Mouse (Mus musculus) olfactory bulb, adult 2 months (tissue): ENCODE results near the gene Rnf141. TPM values are rescaled to one million over a fixed set of nuclear protein-coding genes. Genes with fewer than 3 reads are reported as not detected.
A peak's percentile ranks its signal among the peaks of the same experiment; 100 is the strongest.

ENCODE experiments used
- H3K27ac ChIP-seq: fragments of 200-500 bp; 2 replicates; pipeline ENCODE4 v1.5.1; 2012; ENCODE audit warnings: low read depth, low read length; ENCODE audit not compliant: insufficient read depth
- H3K4me1 ChIP-seq: fragments of 200-500 bp; 2 replicates; pipeline ENCODE4 v1.6.1; 2012; ENCODE audit warnings: low read length; ENCODE audit not compliant: control insufficient read depth, insufficient read depth
- H3K4me3 ChIP-seq: fragments of 200-500 bp; 2 replicates; pipeline ENCODE4 v1.5.1; 2012; ENCODE audit warnings: mild to moderate bottlenecking, low read depth, low read length, moderate library complexity; ENCODE audit not compliant: insufficient read depth
- CTCF ChIP-seq: fragments of 200-500 bp; IDR thresholded peaks from 2 replicates; pipeline ENCODE4 v1.5.1; 2012; ENCODE audit warnings: low read depth, mild to moderate bottlenecking, low read length, moderate library complexity; ENCODE audit not compliant: insufficient read depth
- POLR2A ChIP-seq: fragments of 200-500 bp; IDR thresholded peaks from 2 replicates; pipeline ENCODE4 v1.6.1; 2012; ENCODE audit warnings: mild to moderate bottlenecking, low read depth, low read length, moderate library complexity; ENCODE audit not compliant: insufficient read depth
- WGBS: fragments of 180-500 bp; shearing (Covaris S2); methylation state at CpG from one replicate; pipeline ENCODE4 v1.1.7; 2018; 5-methylcytosine and 5-hydroxymethylcytosine counted together
- polyA plus RNA-seq: library from polyadenylated mRNA; stranded (reverse); fragments of >200 nt; gene quantifications from 2 replicates; pipeline ENCODE4 v1.2.4, GENCODE M21; 2012; ENCODE audit warnings: low replicate concordance; ENCODE audit not compliant: missing spikeins, insufficient read depth, insufficient read length

Gene Rnf141
- polyA plus RNA-seq, 1 experiment: not detected

DNA sequence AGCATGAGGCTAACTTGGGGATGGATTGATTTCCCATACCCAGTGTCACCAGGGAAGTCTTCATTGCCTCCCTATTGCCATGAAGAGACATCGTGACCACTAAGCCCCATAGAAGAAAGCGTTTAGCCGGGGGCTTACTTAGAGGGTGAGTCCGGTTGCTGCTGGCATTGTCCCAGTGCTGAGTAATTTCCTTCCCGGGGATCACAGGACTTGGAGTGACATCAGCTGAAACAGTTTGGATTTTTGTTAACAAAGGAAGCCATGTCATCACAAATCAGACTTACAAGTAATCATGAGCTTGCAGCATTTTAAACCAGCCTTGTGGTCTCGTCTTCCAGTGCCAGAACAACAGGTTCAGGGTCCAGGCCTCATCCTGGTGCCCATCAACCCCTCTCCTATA is 56.9 kb downstream of the Rnf141 start:
- 63% methylated on average over 6 of the region's 6 CpGs for WGBS
- TF ChIP-seq POLR2A (no peak), CTCF (no peak)
- no peak overlapping the region for H3K27ac ChIP-seq
- no peak overlapping the region for H3K4me3 ChIP-seq
- peaks cover 16% of the 10 kb centered on the region for H3K4me1 ChIP-seq

DNA sequence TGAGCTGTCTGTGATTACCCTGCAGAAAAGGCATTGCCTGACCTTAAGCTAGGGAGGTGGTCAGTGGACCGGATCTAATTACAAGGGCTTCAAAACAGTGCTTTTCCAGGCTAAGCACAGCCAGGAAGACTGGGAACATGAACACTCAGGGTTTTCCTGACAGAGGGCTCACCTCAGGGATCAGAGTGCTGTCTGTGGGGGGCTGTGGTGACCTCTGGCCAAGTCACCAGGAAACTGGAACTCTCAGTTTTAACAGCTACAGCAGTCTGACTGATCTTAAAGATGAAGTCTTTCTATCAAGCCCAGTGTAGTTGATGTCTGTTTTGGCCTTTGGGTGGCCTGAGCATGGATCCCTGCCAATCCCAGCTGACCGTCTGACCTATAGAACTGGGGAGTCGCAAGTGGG is 58.5 kb downstream of the Rnf141 start:
- Histone ChIP-seq H3K4me1 (peaks cover 27% of the 10 kb centered on the region), H3K27ac (no peak overlapping the region), H3K4me3 (no peak overlapping the region)
- 70% methylated on average over 3 of the region's 3 CpGs for WGBS
- TF ChIP-seq CTCF (no peak), POLR2A (no peak)

DNA sequence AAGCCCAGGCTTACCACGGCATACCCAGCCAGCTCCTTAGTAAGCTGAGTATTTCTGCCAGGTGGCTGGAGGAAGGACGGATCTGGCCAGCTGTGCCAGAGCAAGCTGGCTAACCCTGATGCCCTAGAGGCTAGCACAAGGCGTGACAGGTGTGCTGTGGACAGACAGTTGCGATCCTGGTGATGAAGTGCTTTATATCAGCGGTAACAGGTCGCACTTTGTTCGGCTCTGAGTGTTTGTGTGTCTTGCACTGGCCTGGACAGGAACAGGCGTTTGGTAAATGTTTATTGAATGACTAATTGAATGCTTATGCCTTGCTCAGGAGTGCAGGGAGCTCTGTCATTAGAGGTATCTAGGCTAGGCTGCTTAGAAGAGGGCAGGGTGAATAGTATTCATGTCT is 59.3 kb downstream of the Rnf141 start:
- no peak overlapping the region for H3K4me3 ChIP-seq
- no peak for TF ChIP-seq CTCF
- TF ChIP-seq POLR2A: no peak
- H3K4me1 ChIP-seq: peaks cover 32% of the 10 kb centered on the region
- WGBS: 65% methylated on average over 8 of the region's 8 CpGs
- no peak overlapping the region for H3K27ac ChIP-seq

DNA sequence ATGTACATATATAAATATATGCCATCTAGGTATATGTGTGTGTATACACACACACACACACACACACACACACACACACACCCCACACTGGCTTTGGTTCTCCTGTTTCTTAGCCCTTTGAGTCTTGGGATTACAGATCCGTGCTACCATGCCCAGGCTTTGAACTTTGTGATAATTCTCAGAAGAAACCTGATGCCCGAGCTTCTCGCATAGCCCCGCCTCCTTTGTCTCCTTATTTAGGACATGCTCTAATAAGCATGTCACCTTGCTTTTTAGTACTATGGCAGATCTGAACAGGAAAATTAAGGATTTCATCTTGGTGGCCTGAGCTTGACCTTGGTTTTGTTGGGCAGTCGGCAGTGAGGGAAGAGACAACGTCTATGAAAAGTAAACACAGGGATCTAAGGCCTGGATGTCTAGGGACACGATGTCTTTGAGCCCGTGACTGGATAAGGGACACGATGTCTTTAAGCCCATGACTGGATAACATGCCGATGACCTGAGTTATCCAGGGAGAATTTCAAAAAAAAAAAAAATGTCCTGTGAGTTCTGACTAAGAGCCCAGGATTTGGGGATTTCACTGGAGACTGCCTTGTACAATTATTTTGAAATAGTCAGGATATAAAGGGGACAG is 61.3 kb downstream of the Rnf141 start:
- Histone ChIP-seq H3K4me1 (peaks cover 42% of the 10 kb centered on the region), H3K4me3 (no peak overlapping the region), H3K27ac (peak overlapping the region; percentile 25; the same call in 1 of the 2 replicates)
- 54% methylated on average over 10 of the region's 10 CpGs for WGBS
- no peak for TF ChIP-seq POLR2A
- TF ChIP-seq CTCF: no peak

DNA sequence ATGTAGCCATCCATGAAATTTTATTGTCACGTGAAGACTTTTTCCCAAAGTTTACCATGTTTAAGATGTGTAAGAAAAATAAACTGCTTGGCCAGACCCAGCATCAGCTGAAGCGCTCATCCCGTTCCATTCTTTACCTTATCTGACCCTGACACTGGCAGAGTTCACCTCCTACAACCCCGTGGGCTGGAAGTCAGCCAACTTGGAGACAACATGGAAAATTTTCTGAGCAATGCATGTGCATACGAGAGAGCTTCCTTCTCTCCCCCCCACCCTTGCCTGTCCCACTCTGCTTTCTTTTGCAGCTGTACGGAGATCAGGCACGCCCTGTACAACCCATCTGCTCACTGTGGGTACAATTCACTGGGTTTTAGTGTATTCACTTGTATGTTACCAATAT is 62.1 kb downstream of the Rnf141 start:
- Histone ChIP-seq H3K27ac (0 out of 2 replicates have a peak overlapping the region, but pooled peaks have one; percentile 12), H3K4me3 (no peak overlapping the region), H3K4me1 (peaks cover 48% of the 10 kb centered on the region)
- 27% methylated on average over 7 of the region's 7 CpGs for WGBS
- no peak for TF ChIP-seq CTCF
- TF ChIP-seq POLR2A: no peak

DNA sequence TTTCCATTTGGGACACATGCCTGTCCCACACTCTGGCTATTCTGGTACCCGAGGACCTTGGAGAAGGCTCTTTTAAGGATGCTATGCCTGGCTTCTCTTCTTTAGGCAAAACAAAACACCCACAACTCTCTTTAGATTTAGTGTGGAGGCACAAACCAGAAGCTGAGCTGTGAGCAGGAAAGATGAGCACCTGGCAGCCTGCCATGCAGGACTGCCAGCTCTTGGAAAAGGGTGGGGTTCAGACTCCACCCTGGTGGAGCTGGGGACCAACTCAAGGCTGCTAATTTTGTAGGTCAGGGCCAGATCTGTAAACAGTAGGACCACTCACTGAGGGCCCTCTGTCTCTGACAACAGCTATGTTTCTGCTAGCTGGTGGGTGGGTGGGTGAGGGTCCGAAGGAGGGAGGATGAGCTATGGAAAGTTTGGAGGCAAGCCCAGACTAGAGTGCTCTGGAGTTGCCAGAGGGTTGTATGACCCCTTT is 63.0 kb downstream of the Rnf141 start:
- Histone ChIP-seq H3K27ac (peak overlapping the region; percentile 69), H3K4me1 (peaks cover 49% of the 10 kb centered on the region), H3K4me3 (no peak overlapping the region)
- 7% methylated on average over 2 of the region's 2 CpGs for WGBS
- no peak for TF ChIP-seq POLR2A
- no peak for TF ChIP-seq CTCF

DNA sequence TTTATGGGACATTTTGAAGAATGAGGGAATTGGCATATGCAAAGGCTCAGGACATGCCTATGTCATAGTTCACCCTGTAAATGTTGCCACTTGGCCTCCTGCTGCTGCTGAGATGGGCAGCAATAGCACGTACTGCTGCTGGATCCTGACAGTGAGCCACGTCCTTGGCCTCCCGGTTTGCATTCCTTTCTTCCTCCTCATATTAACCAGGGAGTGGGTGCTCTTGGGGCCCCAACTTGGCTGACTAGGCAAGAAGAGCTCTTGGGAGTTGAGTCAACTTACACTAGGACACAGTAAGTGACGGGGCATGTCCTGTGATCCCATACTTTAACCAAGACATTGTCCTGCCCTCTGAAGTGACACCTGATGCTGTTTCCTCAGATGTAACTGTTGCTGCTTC is 63.7 kb downstream of the Rnf141 start:
- 70% methylated on average over 4 of the region's 4 CpGs for WGBS

DNA sequence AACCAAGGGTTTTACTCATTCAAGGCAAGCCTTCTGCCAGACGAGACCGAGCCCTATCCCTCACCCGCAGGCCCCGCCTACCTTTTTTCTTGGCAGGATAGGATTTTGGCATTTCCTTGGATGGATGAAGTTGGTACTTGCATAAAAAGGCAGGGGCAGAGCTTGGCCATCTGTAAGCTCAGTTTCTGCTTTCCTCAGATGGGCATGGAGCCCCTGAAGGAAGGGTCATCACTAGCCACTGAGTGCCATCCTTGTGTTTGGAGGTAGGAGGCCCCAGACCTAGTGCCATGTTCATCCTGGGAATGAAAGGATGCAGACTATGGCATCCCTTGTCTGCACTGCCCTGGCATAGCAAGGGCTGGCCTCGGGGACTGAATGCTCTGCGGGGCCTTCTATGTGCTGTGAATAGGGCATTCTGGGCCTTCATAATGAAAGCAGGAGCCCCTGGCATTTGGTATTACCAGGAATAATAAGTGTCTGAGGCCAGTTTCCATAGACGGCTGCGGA is 64.6 kb downstream of the Rnf141 start:
- peak overlapping the region; percentile 67; the same call in 1 of the 2 replicates for H3K27ac ChIP-seq
- 59% methylated on average over 8 of the region's 8 CpGs for WGBS
- TF ChIP-seq CTCF: no peak
- H3K4me1 ChIP-seq: peaks cover 51% of the 10 kb centered on the region
- H3K4me3 ChIP-seq: no peak overlapping the region

More for the DNA sequence above, 63.7 kb downstream of the Rnf141 start:
- TF ChIP-seq CTCF (no peak), POLR2A (no peak)
- Histone ChIP-seq H3K4me3 (no peak overlapping the region), H3K4me1 (peaks cover 52% of the 10 kb centered on the region), H3K27ac (peak overlapping the region; percentile 69)

DNA sequence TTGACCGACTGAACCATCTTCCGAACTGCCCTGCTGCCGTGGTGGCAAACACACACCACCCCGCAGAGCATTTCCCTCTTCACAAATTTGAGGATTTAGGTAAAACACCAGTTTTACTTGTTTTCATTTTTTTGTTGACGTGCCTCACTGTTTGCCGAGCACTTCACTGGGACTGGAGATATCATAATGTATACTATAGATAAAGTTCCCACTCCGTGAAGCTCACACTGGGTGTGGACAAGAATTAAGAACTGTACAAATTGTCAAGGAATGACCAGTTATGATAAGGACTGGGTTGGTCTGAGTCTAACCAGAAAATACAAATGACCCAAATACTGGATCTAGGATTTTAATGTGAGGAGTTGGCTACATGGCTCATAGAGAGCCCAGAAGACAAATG is 65.3 kb downstream of the Rnf141 start:
- 97% methylated on average over 7 of the region's 7 CpGs for WGBS
- TF ChIP-seq POLR2A: no peak
- no peak for TF ChIP-seq CTCF
- H3K4me1 ChIP-seq: peaks cover 53% of the 10 kb centered on the region
- no peak overlapping the region for H3K27ac ChIP-seq
- no peak overlapping the region for H3K4me3 ChIP-seq
